Mouse (Mus musculus) kidney, adult 2 months (tissue): ENCODE measurements at regions not wholly inside any gene's neighbourhood (a gene's known extent, or its start where the extent isn't known, plus 50 kb on each side); places are given as distances from the start of the nearest gene placed in this dataset.

Experiments used
- CTCF ChIP-seq: fragments of 200-500 bp; conservative IDR thresholded peaks from 2 replicates; pipeline ENCODE4 v1.5.1; 2011; ENCODE audit warnings: low read depth, mild to moderate bottlenecking, control low read depth, low read length, moderate library complexity, mixed read lengths; ENCODE audit not compliant: insufficient read depth, insufficient read length
- POLR2A ChIP-seq: fragments of 200-500 bp; IDR thresholded peaks from one replicate; pipeline ENCODE4 v1.6.1; 2011; ENCODE audit warnings: low read depth, low read length, control low read depth

GRCm38 (mm10) chrX:19150606-19151005, 330.5 kb downstream of the Tex13c3 start:
- TF ChIP-seq CTCF (no peak), POLR2A (no peak)
